Mouse (Mus musculus) heart, postnatal 36 days (tissue): ENCODE results near the gene Ndc1. TPM values are rescaled to one million over a fixed set of nuclear protein-coding genes. Genes with fewer than 3 reads are reported as not detected.
A peak's percentile ranks its signal among the peaks of the same experiment; 100 is the strongest.

ENCODE experiments used
- DNase-seq, 2 experiments: peaks; one replicate each; pipeline ENCODE4 v3.0.0; 2021 to 2022
- intact Hi-C: fragments of 180-260 bp; cut with DNase I; formaldehyde crosslinking; loops from one replicate; pipeline ENCODE4 v1.15.1; 2025
- microRNA-seq, 2 experiments: library from miRNA; unstranded; fragments of <30 nt; microRNA quantifications; one replicate each; pipeline ENCODE4 v1.2.0; 2021; ENCODE audit warnings: borderline number of aligned reads in 2 of 2
- total RNA-seq, 2 experiments: library from RNA; stranded (reverse); gene quantifications; 2 replicates each; pipeline ENCODE4 v1.2.3; 2021

Gene Ndc1
- total RNA-seq, 2 experiments from 2014 or later, result 10.4 to 11.9 TPM

DNA sequence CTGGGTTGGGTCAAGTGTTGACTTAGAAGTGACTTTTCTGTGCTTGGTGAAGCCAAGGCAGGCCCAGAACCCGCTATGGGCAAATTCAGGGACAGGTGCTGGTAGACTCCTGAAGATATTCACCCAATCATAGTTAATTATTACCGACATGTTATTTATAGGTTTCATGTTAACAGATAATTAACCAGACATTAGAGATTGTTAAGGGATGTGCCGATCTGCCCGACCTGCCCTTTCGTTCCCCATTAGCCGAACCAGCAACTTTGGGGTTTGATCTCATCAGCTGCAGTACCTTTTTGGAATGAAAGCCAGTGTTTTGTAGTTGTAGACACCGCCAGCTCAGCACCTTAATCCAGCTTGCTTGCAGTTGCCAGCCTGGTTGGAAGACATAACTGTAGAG lies 68.9 kb downstream of the Ndc1 start:
- no peak for DNase-seq
- intact Hi-C loops, result no loop called here

DNA sequence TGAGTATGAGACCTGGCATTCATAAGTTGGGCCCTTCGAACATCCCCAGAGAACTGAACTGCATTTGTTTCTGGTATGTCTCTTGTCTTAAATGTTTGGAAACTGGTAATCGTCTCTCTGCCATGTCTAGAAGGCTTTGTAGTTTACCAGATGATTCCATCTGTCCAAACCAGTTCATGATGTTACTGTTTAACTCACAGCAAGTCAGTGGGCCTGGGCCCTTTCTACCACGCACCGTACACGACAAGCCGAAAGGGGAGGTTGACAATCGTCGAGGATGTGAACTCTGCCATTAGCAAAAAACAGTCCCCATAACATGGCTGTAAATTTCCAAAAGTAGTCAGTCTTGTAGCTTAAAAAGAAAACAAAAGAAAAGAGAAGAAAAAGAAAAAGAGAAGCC lies 71.2 kb downstream of the Ndc1 start:
- intact Hi-C loops, result no loop called here
- no peak for DNase-seq

DNA sequence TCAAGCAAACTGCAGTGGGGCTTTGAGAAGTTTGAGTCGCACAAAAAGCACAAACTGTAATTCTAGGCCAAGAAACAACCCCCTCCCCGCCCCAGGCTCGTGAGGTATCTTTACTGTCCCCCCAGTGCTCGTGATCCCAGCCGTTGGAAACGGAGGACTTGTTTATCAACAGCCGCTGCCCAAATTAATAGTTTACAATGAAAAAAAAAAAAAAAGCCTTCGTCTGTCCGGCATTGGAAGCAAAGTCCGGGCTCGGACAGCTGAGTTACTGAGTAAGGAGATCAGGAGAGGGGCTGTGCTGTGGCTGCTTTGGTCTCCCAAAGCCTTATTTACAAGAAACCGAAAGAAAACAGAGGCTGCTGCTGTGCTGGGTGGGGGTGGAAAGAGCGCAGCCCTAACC lies 72.7 kb downstream of the Ndc1 start:
- intact Hi-C loops, result no loop called here
- DNase-seq, result no peak

DNA sequence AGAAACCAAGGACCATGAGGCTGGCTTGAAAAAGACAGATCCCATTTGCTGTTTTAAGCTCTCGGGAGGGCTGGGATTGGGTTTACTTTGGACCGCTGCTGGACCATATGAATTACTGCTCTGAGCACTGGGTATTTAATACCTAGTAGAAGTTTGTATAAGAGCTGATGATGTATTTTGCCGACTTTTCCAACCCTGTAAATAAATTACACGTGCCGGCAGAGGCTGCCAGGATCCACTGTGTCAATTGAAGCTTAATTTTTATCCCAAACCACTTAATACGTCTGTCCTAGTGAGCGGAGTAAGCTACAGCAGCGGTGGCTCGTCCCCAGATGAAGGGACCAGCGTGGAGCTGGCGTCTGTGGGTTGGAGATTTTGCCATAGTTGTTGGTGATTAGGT lies 74.7 kb downstream of the Ndc1 start:
- no peak for DNase-seq
- intact Hi-C loops, result no loop called here

DNA sequence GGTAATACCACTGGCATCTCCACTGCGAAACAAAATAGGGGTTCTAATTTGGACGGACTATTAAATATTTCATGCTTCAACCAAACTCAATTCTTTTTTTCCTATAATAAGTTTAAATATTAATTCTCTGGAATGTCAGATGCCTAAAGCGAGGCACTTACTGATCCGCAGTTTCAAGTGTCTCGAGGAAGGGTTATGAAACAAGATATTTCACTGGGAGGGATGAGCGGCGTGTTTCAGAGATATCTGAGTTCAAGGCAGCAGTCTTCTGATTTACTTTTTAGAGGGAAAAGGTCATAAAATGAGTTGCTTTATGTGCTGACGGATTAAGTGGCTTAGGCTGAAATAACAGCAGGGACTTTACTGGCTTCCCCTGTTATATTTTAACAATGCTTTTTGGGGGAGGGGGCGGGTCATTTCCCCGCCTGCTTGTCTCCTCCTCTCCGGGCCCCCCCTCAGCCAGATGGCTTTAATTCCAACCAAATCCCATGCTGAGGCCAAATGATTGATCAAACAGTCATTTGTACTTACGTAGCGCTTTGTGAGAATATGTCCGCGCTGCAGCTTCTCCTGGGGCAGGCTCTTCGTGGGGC lies 75.4 kb downstream of the Ndc1 start:
- DNase-seq, result no peak
- intact Hi-C loops, result no loop called here

DNA sequence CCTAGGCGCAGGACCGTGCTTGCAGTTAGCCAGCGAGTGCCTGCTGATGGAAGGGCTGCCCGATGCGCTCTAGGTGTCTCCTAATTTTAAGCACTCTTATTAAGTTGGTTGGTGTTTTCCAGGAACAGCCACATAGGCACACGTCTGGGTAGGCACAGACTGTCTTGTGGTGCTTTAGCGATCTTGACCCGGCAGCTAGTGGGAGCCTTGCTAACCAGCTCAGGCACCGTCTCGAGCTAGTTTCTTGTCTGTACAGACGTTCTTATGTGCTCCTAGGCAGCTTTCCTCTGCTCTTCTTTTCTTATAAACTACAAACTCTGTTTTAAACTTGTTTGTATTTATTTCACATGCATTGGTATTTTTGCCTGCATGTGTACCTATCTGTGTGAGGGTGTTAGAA lies 76.0 kb downstream of the Ndc1 start:
- intact Hi-C loops, result no loop called here
- no peak for DNase-seq

DNA sequence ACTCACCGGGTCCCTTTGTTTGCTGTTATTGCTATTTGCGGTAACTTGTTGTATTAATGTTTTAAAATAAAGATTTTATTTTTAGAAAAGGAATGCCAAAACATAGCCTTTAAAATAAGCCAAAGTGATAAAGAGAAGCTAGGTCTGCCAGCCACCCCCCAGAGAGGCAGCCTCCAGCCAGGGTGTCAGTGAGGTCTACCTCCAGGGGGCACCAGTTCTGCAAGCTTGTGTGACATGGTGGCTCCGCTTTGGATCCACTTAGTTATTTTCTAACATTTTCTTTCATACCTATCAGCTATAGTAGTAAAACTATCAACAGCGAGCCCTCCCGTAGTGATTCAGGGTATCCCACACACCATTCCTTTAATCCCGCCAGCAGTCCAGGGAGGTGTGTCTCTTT lies 80.9 kb downstream of the Ndc1 start:
- no peak for DNase-seq
- intact Hi-C loops, result no loop called here

DNA sequence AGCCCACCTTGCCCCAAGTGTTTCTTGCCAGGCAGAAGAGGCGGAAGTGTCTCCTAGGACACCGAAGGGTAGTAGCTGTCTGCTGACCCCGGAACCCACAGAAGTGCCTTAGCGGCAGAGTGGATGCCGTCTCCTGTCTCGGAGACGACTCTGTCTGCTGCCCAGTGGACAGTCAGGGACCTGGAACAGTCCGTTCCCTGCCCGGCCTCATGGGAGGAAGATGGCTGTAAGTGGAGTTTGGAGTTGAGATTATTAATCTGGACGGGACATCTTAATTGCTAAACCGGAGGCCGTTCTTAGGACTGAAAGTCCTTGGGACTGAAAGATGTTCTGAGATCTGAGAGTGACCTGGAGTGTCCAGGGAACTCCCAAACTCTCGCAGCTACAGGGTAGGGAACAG lies 81.9 kb downstream of the Ndc1 start:
- no peak for DNase-seq
- intact Hi-C loops, result no loop called here

DNA sequence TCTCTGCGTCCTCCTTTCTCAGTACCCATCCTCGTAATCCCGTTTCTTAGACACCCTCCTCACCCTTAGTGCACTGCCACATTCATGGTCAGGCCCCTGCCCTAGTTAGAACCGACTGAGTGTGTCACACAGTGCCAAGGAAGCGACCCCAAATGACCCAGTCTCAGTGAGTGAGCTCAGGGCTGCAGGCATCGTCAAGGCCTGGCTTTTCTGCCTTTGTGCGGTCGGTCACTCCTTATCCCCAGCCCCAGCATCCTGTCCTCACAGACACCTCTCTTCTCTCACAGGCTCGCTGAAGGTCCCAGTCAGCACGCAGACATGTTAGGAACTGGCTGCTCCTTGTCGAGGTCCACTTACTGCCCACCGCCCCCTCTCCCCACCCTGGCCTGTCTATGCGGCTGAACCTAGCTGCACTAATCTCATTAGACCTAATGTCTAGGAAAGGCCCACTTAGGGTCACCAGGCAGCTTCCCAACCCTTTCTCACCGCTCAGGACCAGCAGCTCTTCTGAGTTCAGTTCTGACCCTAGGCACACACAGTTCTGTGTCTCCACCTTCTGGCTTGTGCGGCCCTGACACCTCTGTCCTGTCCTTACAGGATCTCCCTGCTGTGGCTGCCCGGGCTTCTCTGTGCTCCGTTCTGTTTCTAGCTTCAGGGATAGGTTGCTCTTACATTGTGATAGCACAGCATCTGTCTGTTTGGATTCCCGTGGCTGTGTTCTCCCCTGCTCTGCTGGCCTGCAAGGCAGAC lies 84.9 kb downstream of the Ndc1 start:
- intact Hi-C loops, result loop anchor here (1.0 kb wide), 1 partner anchor 30 kb away; no protein-coding TSS in a partner anchor
- no peak for DNase-seq

DNA sequence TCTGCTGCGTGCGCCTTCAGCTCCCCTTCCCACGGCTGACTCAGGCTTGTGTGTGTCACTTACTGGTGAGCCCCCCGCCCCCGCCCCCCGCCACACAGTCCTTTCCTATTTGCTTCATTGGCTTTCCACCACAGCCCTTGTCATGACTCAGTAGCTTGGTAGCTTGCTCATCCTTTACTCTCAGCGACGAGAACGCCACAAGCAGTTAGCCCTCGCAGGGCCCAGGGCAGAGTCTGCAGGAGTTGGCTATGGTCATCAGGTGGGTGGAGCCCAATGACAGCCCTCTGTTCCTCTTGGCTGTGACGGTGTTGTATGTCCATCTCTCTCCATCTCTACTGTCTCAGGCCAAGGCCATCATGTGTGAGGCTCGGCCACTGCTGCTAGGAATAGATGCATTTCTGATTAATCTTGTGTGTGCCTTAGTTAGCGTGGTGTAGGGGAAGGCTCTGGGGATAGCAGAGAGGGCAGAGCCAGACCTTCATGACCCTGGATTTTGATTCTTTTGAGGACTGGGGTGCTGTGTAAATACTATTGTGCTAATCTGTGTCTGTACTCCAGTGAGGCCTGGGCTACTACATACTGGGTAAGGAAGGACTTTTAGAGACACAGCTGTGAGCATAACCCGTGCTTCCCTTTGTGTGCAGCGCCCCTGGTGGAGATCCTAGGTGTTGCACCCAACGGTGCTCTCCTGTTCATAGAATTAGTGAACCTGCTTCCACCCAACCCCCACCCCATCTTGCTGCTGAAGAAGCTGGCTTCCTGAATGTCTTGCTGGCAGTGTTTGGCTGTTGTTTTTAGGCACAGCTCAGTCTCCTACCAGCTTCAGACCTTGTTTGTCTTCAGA lies 85.8 kb downstream of the Ndc1 start:
- intact Hi-C loops, result loop anchor here (1.0 kb wide), 1 partner anchor 31 kb away; no protein-coding TSS in a partner anchor
- peak; percentile 72 to 85 for DNase-seq

DNA sequence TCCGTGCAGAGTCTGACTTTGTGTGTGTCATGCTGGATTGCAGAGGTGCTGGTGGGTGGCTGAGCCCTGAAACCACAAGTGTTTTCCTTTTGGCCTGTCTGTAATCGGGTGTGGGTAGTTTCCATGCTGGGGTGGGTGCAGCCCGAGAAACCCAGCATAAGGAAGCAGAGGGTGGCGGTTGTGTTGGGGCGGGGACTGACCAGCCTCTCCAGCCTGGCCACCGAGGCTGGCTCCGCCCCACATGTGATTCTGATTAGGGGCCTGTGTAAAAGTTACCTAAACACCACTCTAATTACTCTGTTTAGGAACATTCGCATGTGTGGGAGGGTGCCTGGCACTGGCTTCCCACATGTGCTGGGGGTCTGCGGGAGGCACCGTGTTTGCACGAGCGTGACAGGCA lies 90.0 kb downstream of the Ndc1 start:
- intact Hi-C loops, result no loop called here
- DNase-seq, result no peak

DNA sequence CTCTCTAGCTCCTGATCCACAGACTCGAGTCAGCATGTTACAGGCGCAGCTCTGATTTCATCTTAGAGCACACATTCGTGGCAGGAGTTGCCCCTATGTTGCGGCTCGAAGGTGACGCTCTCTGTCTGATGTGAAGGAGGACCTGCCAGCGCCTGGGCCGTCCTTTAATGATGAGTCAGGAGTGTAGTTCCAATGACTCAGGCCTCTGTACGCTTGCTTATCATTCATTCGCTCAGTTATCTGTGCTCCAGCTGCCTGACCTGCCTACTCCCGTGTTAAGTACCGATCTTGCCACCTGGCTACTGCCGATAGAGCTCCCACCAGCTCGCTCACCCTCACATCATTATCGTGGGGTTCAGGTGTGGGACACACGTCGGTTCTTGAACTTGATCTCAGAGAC lies 91.3 kb downstream of the Ndc1 start:
- intact Hi-C loops, result no loop called here
- no peak for DNase-seq

DNA sequence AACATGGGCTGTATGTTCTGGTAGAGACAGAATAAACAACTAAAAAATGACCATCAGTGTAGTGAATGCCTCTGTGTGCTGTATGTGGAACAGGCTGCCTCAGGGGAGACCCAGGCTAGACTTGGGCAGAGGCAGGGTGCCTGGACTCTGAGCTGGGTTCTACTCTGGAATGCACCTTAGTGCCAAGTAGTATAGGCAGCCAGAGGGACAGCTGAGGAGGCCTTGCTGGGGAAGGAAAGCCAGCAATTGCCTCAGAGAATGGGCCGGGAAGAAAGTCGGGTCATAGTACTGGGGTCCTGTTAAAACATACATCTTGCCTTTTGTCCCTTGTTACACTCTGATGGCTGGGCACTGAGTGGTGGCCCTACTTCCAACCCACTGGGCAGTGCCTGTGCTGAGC lies 91.9 kb downstream of the Ndc1 start:
- DNase-seq, result no peak
- intact Hi-C loops, result no loop called here

DNA sequence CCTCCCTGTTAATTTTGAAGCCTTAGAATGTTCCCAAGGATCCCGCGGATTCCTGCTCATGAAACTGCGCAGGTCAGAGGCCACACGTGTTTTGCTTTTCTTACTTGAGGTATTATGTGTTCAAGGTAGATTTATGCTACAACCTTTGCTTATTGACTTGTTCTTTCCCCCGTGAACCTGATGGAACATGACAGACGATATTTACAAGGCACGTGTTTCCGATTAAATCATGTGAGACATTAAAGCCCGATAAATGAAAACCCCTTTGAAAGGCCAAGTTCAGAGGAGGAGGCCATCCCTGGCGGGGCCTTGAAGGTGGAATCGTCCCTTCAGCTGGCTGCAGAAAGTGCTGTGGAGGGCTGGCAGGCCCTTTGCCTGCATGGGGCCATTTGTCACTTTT lies 92.9 kb downstream of the Ndc1 start:
- no peak for DNase-seq
- intact Hi-C loops, result no loop called here

Small RNA genes lying within 50 kb of the gene (microRNA-seq; reads per million reads assigned to microRNA genes)
- gene Gm24804, result 0 reads per million in 2 experiments

Other genes with a start within 250 kb of the Ndc1 start
- 100 to 1,000 TPM; 150 to 151 TPM for gene Tmem59, start 189.4 kb upstream of the Ndc1 start, total RNA-seq
- gene Tceanc2, start 188.7 kb upstream of the Ndc1 start, total RNA-seq, result 10 to 100 TPM; 11.5 to 18.3 TPM
- not detected for gene Ldlrad1, start 158.6 kb upstream of the Ndc1 start, total RNA-seq
- gene Lrrc42, start 114.3 kb upstream of the Ndc1 start, total RNA-seq, result 10 to 100 TPM; 12.5 to 13.5 TPM
- gene Hspb11, start 114.2 kb upstream of the Ndc1 start, total RNA-seq, result 10 to 100 TPM; 13.3 to 13.8 TPM
- gene Dio1, start 60.6 kb upstream of the Ndc1 start, total RNA-seq, result not detected
- gene Yipf1, start 53.4 kb upstream of the Ndc1 start, total RNA-seq, result 10 to 100 TPM; 21.2 to 22.7 TPM
- gene Glis1, start 66.8 kb downstream of the Ndc1 start, total RNA-seq, result under 1 TPM in 1 of 2 experiments, not detected in 1; 0.28 TPM